Mouse (Mus musculus): ENCODE measurements around the gene Olfr619.

The Olfr619 gene

DNA sequence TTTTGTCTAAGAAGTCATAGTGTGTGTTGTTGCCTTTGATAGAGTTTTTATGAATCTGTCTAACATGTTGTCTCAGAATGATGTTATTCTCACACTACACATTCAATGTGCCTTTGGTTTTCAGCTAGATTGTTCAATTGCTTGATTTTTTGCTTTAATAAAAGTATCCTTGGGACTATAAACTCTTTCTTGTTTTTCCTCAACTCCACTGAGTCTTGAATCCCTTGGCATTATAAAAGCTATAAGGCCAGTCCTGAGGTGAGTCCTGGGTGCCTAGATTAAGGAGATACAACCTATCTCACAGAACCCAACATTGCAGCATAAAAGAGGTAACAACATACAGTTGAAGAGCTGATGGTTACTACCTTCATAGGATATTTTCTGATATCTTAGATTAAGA, at the start of gene Olfr619:
Olfr619 (plus strand) TSS at position 301 of the 400 bp plus-strand sequence.
- DNase-seq (ENCODE audit: low read depth, low spot score), result no peak

DNA sequence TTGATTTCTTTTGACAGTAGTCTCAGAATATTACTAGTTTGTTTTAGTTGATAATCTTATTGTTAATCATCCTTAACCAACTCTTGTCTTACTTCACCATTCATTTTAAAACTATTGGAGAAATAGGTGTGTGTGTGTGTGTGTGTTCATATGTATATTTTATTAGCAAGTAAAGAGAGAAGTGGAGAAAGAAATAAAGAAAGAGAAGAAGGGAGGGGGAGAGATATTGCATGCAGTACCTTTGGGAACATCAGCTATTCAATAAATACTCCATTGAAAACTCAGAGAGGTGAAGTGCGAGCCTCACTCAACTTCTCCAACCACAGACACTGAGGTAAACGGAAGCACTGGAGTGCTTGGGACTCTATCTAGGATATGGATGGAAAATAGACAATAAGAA, 44.6 kb upstream of the Olfr619 start, which contains the start of gene Olfr615:
Olfr615 (plus strand) TSS at position 301 of the 400 bp plus-strand sequence.
- DNase-seq (ENCODE audit: low read depth, low spot score), result no peak

DNA sequence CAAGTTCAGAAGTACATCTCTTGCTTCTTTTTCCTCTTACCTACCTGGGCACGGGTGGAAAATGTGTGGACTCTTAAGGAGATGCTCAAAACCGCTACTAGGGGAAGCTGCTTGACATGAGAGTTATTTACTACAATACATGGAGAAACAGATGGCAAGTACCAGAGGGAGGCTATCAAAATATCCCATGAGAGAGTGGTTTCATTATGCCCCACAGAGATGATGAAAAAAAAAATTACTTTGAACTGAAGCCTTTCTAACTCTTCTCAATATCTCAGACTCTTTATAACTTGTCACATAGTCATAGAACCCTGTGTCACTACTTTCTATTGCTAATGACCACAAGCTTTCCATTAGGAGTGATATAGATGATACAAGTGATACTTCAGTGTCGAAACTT, 31.3 kb upstream of the Olfr619 start, which contains the start of gene Olfr616:
Olfr616 (minus strand) TSS at position 101 of the 400 bp plus-strand sequence.
- DNase-seq (ENCODE audit: low read depth, low spot score), result no peak

DNA sequence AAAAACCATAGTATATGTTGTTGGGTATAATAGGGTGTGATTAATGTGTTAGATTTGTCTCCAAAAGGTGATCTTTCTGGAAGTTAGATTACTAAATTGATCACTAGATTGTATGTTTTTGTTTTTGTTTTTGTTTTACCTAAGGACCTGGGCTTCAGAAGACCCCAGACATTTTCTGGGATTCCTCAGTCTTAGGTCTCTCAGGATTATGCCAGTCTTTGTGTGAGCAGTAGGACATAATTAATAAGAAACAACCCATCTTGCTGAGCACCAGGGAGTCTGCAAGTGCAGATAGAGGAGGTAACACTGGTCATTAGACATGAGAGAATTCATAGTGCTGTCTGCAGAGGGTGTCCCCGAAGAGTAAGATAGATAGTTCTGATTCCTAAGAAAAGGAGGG, 27.6 kb upstream of the Olfr619 start, which contains the start of gene Olfr617:
Olfr617 (plus strand) TSS at position 301 of the 400 bp plus-strand sequence.
- DNase-seq (ENCODE audit: low read depth, low spot score), result no peak

DNA sequence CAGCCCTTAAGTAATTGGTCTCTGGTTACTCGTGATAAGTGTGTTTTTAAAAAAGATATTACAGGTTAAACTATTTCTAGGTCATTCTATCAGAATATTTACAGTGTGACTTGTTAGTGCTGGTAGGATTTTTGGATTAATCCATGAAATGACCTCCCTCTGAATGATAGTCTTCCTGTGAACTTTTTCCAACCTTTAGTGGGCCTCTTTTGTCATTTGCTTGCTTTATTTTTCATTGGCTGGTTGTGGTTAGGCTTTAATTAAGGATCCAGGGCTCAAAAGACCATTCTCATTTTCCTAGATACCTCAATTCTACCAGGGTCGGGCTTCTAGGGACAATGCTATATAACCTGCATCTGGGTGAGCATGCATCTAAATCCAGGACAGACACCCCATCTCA, 10.6 kb upstream of the Olfr619 start, which contains the start of gene Olfr618:
Olfr618 (plus strand) TSS at position 301 of the 400 bp plus-strand sequence.
- no peak for DNase-seq (ENCODE audit: low read depth, low spot score)

DNA sequence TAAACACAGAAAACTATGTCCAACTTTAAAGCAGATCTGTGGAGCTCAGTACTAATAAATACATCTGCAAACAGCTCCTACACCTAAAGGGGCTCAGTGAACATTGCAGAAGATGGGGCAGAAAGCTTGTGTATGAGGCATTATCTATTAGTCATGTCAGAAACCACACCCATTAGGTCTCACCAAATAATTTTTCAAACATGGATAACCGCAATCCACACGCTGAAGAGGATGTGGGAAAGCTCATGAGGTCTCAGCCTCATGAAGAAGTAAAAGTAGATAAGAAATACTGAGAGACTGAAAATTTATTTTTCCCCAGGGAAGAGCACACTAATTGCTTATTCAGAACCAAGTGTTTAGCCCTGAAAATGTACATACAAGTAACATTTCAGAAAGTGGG, 7.0 kb downstream of the Olfr619 start:
- no peak for DNase-seq (ENCODE audit: low read depth, low spot score)

DNA sequence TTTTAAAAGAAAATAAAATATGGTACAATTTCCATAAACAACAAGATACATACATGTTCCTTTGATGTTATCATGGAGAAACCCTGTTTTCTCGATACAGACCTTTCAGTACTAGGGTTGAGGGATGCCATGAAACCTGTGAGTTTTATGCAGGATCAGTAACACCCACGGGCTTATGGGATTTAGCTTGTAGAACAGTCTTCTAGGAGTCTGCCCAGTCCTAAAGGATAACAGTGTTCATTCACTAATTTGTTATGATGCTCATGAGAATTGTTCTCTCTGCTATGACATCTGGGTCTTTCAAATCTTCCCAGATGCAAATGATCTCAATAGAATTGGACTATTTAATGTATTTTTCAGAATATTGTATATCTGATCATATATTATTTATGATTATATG, 12.1 kb downstream of the Olfr619 start, which contains the start of gene Olfr620:
Olfr620 (minus strand) TSS at position 101 of the 400 bp plus-strand sequence.
- no peak for DNase-seq (ENCODE audit: low read depth, low spot score)

DNA sequence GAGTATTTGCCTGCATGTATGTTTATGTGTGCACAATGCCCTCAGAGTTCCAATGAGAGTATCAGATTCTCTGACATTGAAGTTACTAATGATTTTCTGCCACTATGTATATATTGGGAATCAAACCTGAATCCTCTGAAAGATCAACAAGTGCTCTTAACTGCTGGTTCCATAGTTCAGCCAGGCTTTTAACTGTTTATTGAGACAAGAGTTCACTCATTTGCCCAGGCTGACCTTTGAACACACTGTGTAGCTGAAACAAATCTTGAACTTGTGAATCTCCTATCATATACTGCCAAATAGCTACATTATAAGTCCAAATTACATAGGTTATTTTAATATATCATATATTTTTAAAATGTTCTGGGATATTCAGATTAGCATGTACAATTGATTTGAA, 36.4 kb downstream of the Olfr619 start:
- no peak for DNase-seq (ENCODE audit: low read depth, low spot score)

DNA sequence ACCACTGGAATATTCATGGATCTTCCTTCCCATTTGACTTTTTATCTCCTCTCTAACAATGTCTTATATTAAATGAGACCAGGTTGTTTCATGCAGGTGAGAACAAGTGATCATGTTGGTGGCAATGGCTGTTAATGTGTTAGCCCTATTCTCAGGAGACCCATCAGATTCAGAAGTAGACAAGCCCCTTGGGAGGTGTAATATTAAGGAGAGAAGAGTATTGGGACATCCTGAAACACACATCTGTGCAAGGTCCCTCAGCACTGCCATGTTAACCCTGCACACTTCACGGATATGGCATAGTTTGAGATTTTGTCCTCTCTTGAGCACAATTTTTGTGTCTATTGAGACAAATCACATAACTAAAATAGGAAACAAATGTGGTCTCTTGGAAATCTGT, 42.2 kb downstream of the Olfr619 start, which contains the start of gene Olfr622:
Olfr622 (minus strand) TSS at position 101 of the 400 bp plus-strand sequence.
- no peak for DNase-seq (ENCODE audit: low read depth, low spot score)

DNA sequence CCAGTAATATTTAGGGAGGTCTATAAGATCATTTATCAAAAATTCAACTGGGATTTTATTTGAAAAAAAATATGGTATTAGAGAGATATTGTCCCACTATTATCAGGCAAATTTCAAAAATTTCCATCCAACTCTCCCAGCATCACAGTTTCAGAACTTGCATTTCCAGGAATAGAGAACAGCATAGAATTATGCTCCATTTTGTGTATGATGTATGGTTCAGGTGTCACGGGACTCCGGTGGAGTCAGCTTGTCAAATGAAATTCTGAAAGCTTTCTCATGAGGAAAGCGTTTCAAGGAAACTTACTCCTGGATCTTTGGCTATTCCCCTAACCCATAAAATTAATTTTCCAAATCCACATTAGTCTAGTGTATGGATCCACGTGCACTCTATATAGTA, 43.7 kb downstream of the Olfr619 start:
- no peak for DNase-seq (ENCODE audit: low read depth, low spot score)
